Mouse (Mus musculus) liver, adult 2 months (tissue): ENCODE measurements at regions not wholly inside any gene's neighbourhood (a gene's known extent, or its start where the extent isn't known, plus 50 kb on each side); places are given as distances from the start of the nearest gene placed in this dataset.

Experiments used
- DNase-seq: peaks from one replicate; pipeline ENCODE4 v3.0.0-alpha.2; 2011; ENCODE audit warnings: low read depth, low spot score; ENCODE audit errors: extremely low read depth
- H3K27ac ChIP-seq: fragments of 200-500 bp; replicated peaks from 2 replicates; pipeline ENCODE4 v1.5.1; 2012; ENCODE audit warnings: low read depth, mild to moderate bottlenecking, control low read depth, inconsistent platforms, low read length; ENCODE audit not compliant: insufficient read depth
- H3K27me3 ChIP-seq: fragments of 200-500 bp; 2 replicates; pipeline ENCODE4 v1.6.1; 2012; ENCODE audit warnings: mild to moderate bottlenecking, moderate library complexity, low read length, inconsistent platforms; ENCODE audit not compliant: control insufficient read depth, insufficient read depth
- H3K36me3 ChIP-seq: fragments of 200-500 bp; 2 replicates; pipeline ENCODE4 v1.6.1; 2012; ENCODE audit warnings: low read length, inconsistent platforms; ENCODE audit not compliant: control insufficient read depth, insufficient read depth
- H3K4me1 ChIP-seq: fragments of 200-500 bp; 2 replicates; pipeline ENCODE4 v1.6.1; 2011; ENCODE audit warnings: low read length; ENCODE audit not compliant: control insufficient read depth, insufficient read depth
- H3K4me3 ChIP-seq: fragments of 200-500 bp; 2 replicates; pipeline ENCODE4 v1.5.1; 2011; ENCODE audit warnings: low read depth, mild to moderate bottlenecking, control low read depth, low read length, moderate library complexity; ENCODE audit not compliant: insufficient read depth
- H3K79me2 ChIP-seq: fragments of 200-500 bp; 2 replicates; pipeline ENCODE4 v1.6.1; 2012; ENCODE audit warnings: inconsistent platforms, mild to moderate bottlenecking, low read length, moderate library complexity; ENCODE audit not compliant: control insufficient read depth, insufficient read depth
- H3K9ac ChIP-seq: fragments of 200-500 bp; 2 replicates; pipeline ENCODE4 v1.6.1; 2012; ENCODE audit warnings: low read depth, mild to moderate bottlenecking, control low read depth, inconsistent platforms, low read length
- CTCF ChIP-seq: fragments of 200-500 bp; IDR thresholded peaks from 2 replicates; pipeline ENCODE4 v1.5.1; 2011; ENCODE audit warnings: low read depth, low read length, control low read depth
- POLR2A ChIP-seq: fragments of 200-500 bp; IDR thresholded peaks from 2 replicates; pipeline ENCODE4 v1.6.1; 2011; ENCODE audit warnings: low read length, control low read depth; ENCODE audit not compliant: insufficient read depth; ENCODE audit errors: extremely low read depth
- WGBS: fragments of 180-500 bp; shearing (Covaris S2); methylation state at CpG from one replicate; pipeline ENCODE4 v1.1.7; 2018; 5-methylcytosine and 5-hydroxymethylcytosine counted together

GRCm38 (mm10) chr8:44828026-44828425 is 107.2 kb upstream of the Fat1 start:
- Histone ChIP-seq H3K27ac (no peak overlapping the region), H3K79me2 (no peaks in the 10 kb centered on the region), H3K4me3 (no peak overlapping the region), H3K36me3 (no peaks in the 10 kb centered on the region), H3K9ac (no peak overlapping the region), H3K4me1 (no peaks in the 10 kb centered on the region), H3K27me3 (no peaks in the 10 kb centered on the region)
- DNase-seq = no peak
- 94% methylated on average over 3 of the region's 3 CpGs for WGBS
- TF ChIP-seq CTCF (no peak), POLR2A (no peak)

DNA sequence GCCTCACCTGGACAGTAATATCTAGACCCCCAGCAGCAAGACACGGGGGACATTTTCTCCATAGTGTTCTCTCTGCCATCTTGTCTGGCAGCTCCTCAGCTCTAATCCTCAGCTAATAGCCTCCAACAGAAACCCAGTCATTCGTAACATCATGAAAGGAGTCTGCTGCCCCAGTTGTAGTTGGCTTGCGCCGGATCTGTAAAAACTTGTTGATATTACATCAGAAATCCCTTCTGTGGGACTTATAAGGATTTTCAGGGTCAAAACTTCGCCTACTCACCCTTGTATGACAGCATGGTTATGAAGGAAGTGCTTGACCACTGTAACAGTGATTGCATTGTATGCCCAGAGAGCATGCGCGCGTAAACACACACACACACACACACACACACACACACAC is 96.8 kb upstream of the Fat1 start:
- Histone ChIP-seq H3K79me2 (no peaks in the 10 kb centered on the region), H3K9ac (no peak overlapping the region), H3K36me3 (no peaks in the 10 kb centered on the region), H3K4me1 (no peaks in the 10 kb centered on the region), H3K27ac (no peak overlapping the region), H3K27me3 (no peaks in the 10 kb centered on the region), H3K4me3 (no peak overlapping the region)
- 92% methylated on average over 8 of the region's 8 CpGs for WGBS
- no peak for DNase-seq
- no peak for TF ChIP-seq POLR2A
- no peak for TF ChIP-seq CTCF

DNA sequence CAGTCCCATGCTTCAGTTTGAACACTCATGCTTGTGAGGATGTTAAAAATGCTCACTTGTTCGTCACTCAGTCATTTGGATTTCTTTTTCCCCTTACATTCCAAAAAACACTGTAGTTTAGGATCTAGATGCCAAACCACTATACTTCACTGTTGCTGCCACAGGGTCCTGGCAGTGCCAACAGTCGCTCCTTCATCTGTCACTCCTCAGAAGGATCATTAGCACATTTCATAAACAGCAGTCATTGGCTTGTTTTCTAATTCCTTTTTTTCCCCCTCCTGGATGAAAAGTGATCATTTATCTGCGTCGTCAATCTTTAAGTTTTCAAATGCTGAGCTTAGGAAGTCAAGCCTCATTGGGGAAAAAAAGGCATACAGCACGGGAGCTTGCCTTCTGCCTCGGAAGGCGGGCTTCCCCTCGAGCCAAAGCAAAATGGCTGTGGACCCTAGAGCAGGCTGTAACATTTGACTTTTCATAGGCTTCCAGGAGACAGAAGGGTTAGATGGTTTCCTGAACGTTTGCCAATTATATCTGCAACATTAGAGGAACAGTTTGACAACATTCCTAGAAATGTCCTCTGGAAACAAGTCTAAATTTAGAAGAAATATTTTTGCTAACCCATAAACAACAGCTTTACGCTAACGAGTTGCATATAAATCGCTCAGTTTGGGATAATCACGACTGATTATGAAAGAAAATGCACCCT is 95.6 kb upstream of the Fat1 start:
- H3K27ac ChIP-seq = no peak overlapping the region
- no peak for DNase-seq
- TF ChIP-seq CTCF (no peak), POLR2A (no peak)
- H3K79me2 ChIP-seq = no peaks in the 10 kb centered on the region
- H3K4me1 ChIP-seq = no peaks in the 10 kb centered on the region
- H3K27me3 ChIP-seq = no peaks in the 10 kb centered on the region
- no peak overlapping the region for H3K4me3 ChIP-seq
- WGBS = 74% methylated on average over 13 of the region's 13 CpGs
- H3K36me3 ChIP-seq = no peaks in the 10 kb centered on the region
- no peak overlapping the region for H3K9ac ChIP-seq

DNA sequence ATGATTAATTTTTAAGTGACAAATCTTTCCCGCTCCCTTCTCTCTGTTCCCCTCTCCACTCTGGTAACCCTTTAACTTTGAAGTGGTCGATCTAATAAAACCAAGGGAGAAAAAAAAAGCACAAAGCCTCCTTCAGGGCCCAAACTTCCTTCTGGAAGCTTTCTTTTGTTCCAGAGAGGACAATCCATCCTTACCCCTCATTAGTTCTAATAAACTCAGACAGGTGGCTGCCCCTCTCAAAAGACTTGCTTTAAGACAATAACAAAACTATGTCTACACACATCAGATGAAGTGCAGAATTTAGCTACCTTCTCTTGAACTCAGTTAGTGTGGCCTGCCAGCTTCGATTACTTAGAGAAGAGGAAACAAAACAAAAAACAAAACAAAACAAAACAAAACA is 94.6 kb upstream of the Fat1 start:
- Histone ChIP-seq H3K9ac (no peak overlapping the region), H3K27ac (no peak overlapping the region), H3K4me1 (no peaks in the 10 kb centered on the region), H3K4me3 (no peak overlapping the region), H3K36me3 (no peaks in the 10 kb centered on the region), H3K79me2 (no peaks in the 10 kb centered on the region), H3K27me3 (no peaks in the 10 kb centered on the region)
- 36% methylated on average over 3 of the region's 3 CpGs for WGBS
- TF ChIP-seq POLR2A = no peak
- TF ChIP-seq CTCF = no peak
- DNase-seq = no peak

DNA sequence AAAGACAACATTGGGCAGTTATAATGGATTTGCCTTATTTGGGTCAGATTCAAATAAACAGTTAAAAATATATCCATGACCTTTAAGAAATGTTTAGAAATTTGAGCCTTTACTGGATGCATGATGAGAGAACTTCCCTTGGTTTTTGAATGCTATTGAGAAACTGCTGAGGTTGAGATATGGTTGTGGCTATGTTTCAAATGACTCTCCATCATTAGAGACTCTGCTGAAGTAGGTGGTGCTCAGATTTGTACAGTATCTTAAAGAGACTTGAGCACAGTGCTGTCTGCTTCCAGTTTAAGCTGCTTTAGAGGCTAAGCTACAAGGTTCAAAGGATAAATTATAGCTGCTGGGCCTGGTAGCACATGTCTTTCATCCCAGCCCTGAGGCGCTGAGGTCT is 90.9 kb upstream of the Fat1 start:
- Histone ChIP-seq H3K4me3 (no peak overlapping the region), H3K4me1 (no peaks in the 10 kb centered on the region), H3K9ac (no peak overlapping the region), H3K27ac (no peak overlapping the region), H3K36me3 (no peaks in the 10 kb centered on the region), H3K27me3 (no peaks in the 10 kb centered on the region), H3K79me2 (no peaks in the 10 kb centered on the region)
- TF ChIP-seq POLR2A (no peak), CTCF (no peak)
- DNase-seq = no peak
- 83% methylated on average over 1 of the region's 1 CpGs for WGBS

DNA sequence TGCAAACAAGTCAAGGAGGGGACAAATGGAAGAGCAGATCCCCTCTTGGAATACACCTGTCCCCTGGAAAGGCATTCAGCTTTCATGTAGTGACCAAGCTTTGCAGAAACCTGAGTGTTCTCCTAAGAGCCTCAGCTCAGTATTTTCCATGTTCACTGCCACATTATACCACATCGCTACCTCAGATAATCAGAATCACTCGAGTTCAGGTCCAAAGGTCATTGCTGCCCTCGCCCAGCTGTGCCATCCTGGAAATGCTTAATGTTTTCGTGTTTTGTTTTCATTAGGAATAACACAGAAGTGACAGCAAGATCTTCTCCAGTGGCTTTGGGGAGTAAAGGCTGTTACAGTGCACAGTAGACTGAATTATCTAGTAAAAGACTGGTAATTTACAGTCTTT is 83.0 kb upstream of the Fat1 start:
- TF ChIP-seq CTCF (no peak), POLR2A (no peak)
- Histone ChIP-seq H3K36me3 (no peaks in the 10 kb centered on the region), H3K27ac (no peak overlapping the region), H3K9ac (no peak overlapping the region), H3K79me2 (no peaks in the 10 kb centered on the region; the same call in 1 of the 2 replicates), H3K27me3 (no peaks in the 10 kb centered on the region), H3K4me1 (no peaks in the 10 kb centered on the region), H3K4me3 (no peak overlapping the region)
- DNase-seq = no peak
- WGBS = 68% methylated on average over 4 of the region's 4 CpGs
